Comparison of ENCODE assay signal across 8 mouse cellular contexts in the genomic region with DNA sequence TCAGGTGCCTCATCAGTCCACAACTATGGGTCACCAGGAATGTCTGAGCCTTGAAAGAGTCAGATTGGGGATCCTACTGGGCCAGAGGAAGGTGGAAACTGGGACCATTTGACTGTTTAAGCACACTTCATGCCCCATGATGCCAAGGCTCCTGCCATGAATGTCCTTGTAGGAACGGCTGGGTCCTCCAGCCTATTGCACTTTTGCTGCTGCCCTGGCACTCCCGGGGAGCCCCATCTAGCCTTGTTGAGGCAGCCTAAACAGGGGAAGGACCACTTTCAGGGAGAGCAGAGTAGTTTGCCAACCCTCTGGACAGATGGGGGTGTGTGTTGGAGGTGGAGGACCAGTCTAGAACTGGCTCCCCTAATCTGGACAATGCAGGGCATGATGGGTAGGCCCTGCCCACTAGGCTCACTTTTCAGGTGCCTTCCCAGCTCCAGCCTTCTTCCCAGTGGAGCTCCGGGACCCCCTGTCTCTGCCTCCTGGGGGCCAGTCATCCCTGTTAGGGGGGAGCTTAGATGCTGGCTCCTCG. TPM values are rescaled to one million over a fixed set of nuclear protein-coding genes. Genes with fewer than 3 reads are reported as not detected.
DNase-seq lines count a peak whose midpoint lies in the region; ATAC-seq and TF ChIP-seq lines count a peak whose summit lies in the region.

A gene (minus strand): TSS at position 482 of the 532 bp plus-strand sequence.

- WGBS in hindbrain, embryonic 14.5 days = 94% methylated on average over 4 of the region's 4 CpGs
- WGBS in liver, embryonic 14.5 days (ENCODE audit: insufficient replicate concordance) = 74% methylated on average over 4 of the region's 4 CpGs
- 93% methylated on average over 4 of the region's 4 CpGs for WGBS in stomach, embryonic 15.5 days

- H3K4me1 ChIP-seq in hindbrain, embryonic 14.5 days (replicated peaks; ENCODE audit: control insufficient read depth, insufficient read depth, low read length) = peaks cover 13% of the 10 kb centered on the region
- H3K4me1 ChIP-seq in liver, embryonic 14.5 days (replicated peaks; ENCODE audit: control insufficient read depth in 2 of 2, insufficient read depth in 2 of 2, low read length in 1 of 2) = peaks cover 9 to 18% of the 10 kb centered on the region in 2 experiments
- peaks cover 14% of the 10 kb centered on the region for H3K4me1 ChIP-seq in stomach, embryonic 15.5 days

- peaks cover 64% of the 10 kb centered on the region for H3K36me3 ChIP-seq in hindbrain, embryonic 14.5 days (replicated peaks; ENCODE audit: control insufficient read depth, insufficient read depth)
- peaks cover 3% of the 10 kb centered on the region for H3K36me3 ChIP-seq in liver, embryonic 14.5 days (replicated peaks; ENCODE audit: control insufficient read depth, insufficient read depth, low read depth)
- peaks cover 51% of the 10 kb centered on the region for H3K36me3 ChIP-seq in stomach, embryonic 15.5 days

- no peak for TF ChIP-seq EP300 in liver, embryonic 14.5 days (IDR thresholded peaks at IDR 0.05; ENCODE audit: low read depth)

- no peak within 1 kb of the TSS for H3K4me2 ChIP-seq in hindbrain, embryonic 14.5 days (replicated peaks)
- no peak within 1 kb of the TSS for H3K4me2 ChIP-seq in liver, embryonic 14.5 days (ENCODE audit: low read depth)
- H3K4me2 ChIP-seq in stomach, embryonic 15.5 days = no peak within 1 kb of the TSS

- H3K4me3 ChIP-seq in hindbrain, embryonic 14.5 days (replicated peaks; ENCODE audit: low read length) = no peak within 1 kb of the TSS
- H3K4me3 ChIP-seq in liver, embryonic 14.5 days (ENCODE audit: insufficient read depth in 1 of 2, low read depth in 2 of 2, low read length in 2 of 2) = no peak within 1 kb of the TSS
- no peak within 1 kb of the TSS for H3K4me3 ChIP-seq in stomach, embryonic 15.5 days (replicated peaks)

- no peak for ATAC-seq in hindbrain, embryonic 14.5 days (ENCODE audit: low FRiP score)
- ATAC-seq in liver, embryonic 14.5 days (ENCODE audit: insufficient read depth) = no peak
- ATAC-seq in stomach, embryonic 15.5 days (ENCODE audit: insufficient read depth, low FRiP score, low read depth) = no peak

- H3K9ac ChIP-seq in hindbrain, embryonic 14.5 days = no peak within 1 kb of the TSS
- H3K9ac ChIP-seq in liver, embryonic 14.5 days (replicated peaks) = no peak within 1 kb of the TSS
- H3K9ac ChIP-seq in stomach, embryonic 15.5 days = no peak within 1 kb of the TSS

- no peaks in the 10 kb centered on the region for H3K9me3 ChIP-seq in hindbrain, embryonic 14.5 days (ENCODE audit: control insufficient read depth, low read length)
- no peaks in the 10 kb centered on the region for H3K9me3 ChIP-seq in liver, embryonic 14.5 days (ENCODE audit: control insufficient read depth, low read length)
- no peaks in the 10 kb centered on the region for H3K9me3 ChIP-seq in stomach, embryonic 15.5 days

- DNase-seq in left cerebral cortex, adult 18-20 months (ENCODE audit: low spot score in 2 of 2) = no peak
- no peak for DNase-seq in left cerebral cortex, adult 9 months (ENCODE audit: low spot score in 2 of 2)
- DNase-seq in adrenal gland, postnatal 25 days = no peak
- peak in 1 of 2 experiments; percentile 1 for DNase-seq in gastrocnemius, adult 8-10 months (ENCODE audit: low spot score in 2 of 2)
- no peak for DNase-seq in hindbrain, embryonic 14.5 days (ENCODE audit: low spot score)
- DNase-seq in liver, embryonic 14.5 days (ENCODE audit: low read depth in 3 of 3, low spot score in 3 of 3) = no peak
- no peak for DNase-seq in cerebellum, postnatal 10 days

- H3K27me3 ChIP-seq in hindbrain, embryonic 14.5 days (ENCODE audit: control insufficient read depth, insufficient read depth, low read length) = no peaks in the 10 kb centered on the region
- no peaks in the 10 kb centered on the region for H3K27me3 ChIP-seq in liver, embryonic 14.5 days (ENCODE audit: control insufficient read depth, insufficient read depth, low read length)
- H3K27me3 ChIP-seq in stomach, embryonic 15.5 days (replicated peaks) = no peaks in the 10 kb centered on the region

- H3K27ac ChIP-seq in hindbrain, embryonic 14.5 days = no peak within 1 kb of the TSS
- H3K27ac ChIP-seq in liver, embryonic 14.5 days = no peak within 1 kb of the TSS
- H3K27ac ChIP-seq in stomach, embryonic 15.5 days = no peak within 1 kb of the TSS

- TF ChIP-seq CTCF in liver, embryonic 14.5 days (IDR thresholded peaks at IDR 0.05; ENCODE audit: low read depth) = no peak

RNA-seq across cellular contexts. Expression of the gene that starts here (rescaled TPM):
- 10 to 100 TPM; 51.5 to 70.2 TPM for total RNA-seq in left cerebral cortex, adult 18-20 months (2021)
- total RNA-seq in adrenal gland, postnatal 25 days (2021) = 94.2 and 128 TPM in 2 replicates
- total RNA-seq in gastrocnemius, adult 8-10 months (2022) = 10 to 100 TPM; 24.6 to 38.4 (median 28.5) TPM
- 57.2 and 60.7 TPM in 2 replicates for polyA plus RNA-seq in hindbrain, embryonic 14.5 days (2014; fragmentation: Nextera tagmentation; extraction: Ambion mirVana)
- polyA plus RNA-seq in liver, embryonic 14.5 days (2012; rRNA removed) = 30.8 and 33.3 TPM in 2 replicates
- polyA plus RNA-seq in liver, embryonic 14.5 days (2014; fragmentation: Nextera tagmentation; extraction: Ambion mirVana) = 18.7 and 21.6 TPM in 2 replicates
- 60.9 and 63.5 TPM in 2 replicates for polyA plus RNA-seq in stomach, embryonic 15.5 days (2015; fragmentation: Nextera tagmentation; extraction: Ambion mirVana)
